Mouse (Mus musculus) ZHBTc4 (cell line): ENCODE results near the gene Usp17ld.
"Not testable (repeated sequence)": the region's sequence is repeated elsewhere in the genome, so short reads cannot be mapped to it uniquely, and the experiment has no call there.

Experiments
- DNase-seq: peaks from one replicate; pipeline ENCODE4 v3.0.0-alpha.2; 2011; ENCODE audit warnings: low read depth, low spot score

Gene Usp17ld

GRCm38 (mm10) chr7:103252405-103252804, at the start of gene Usp17ld:
Usp17ld (minus strand) TSS chr7:103252505.
- DNase-seq = not testable (repeated sequence)

- no peak for DNase-seq
Observed at GRCm38 (mm10) chr7:103216696-103217095, 35.6 kb downstream of the Usp17ld start, which contains the start of gene Olfr594. Olfr594 (plus strand) TSS chr7:103216996.

- not testable (repeated sequence) for DNase-seq
Observed at GRCm38 (mm10) chr7:103212050-103212449, 40.3 kb downstream of the Usp17ld start.

- no peak for DNase-seq
Observed at GRCm38 (mm10) chr7:103211562-103211961, 40.7 kb downstream of the Usp17ld start, which contains the start of gene Olfr593. Olfr593 (plus strand) TSS chr7:103211862.
